In the genomic region with DNA sequence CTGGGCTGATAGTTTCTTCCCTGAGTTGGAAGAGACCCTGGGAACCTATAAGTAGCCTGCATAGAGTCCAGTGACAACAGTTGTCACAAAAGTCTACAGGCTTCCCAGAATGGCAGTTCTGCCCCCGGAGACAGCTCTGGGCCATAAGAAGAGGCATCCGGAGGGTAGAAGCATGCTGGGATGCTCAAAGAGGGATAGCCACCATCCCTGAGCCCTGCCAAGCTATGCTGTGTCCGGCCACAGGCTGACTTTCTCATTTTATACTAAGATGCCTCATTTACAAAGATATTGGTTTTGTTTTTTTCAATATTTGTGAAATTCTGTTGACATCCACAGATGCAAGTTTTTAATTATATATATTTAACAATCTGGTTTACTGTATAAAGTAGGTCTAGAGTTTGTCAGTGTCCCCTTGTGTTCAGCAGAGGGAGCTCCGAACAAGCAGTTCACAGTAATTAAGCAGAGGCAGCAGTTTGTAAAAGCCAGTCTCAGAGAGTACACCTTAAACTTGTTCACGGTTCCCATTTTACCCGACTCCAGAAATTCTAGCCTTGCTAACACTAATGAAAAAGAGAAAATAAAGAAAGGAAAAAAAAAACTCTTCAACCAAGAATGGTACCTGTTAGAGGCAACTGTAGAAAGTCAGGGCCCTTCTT, we compare ENCODE assay signal across 9 mouse cellular contexts.
A peak's percentile ranks its signal among the peaks of the same experiment; 100 is the strongest.
DNase-seq lines count a peak whose midpoint lies in the region; ATAC-seq and TF ChIP-seq lines count a peak whose summit lies in the region.
"Had no signal": no experiment of that assay in that cellular context is flagged by ENCODE, and none has a peak within 500 bp of the region (broad histone marks: within the 10 kb centered on the region; RNA-seq: fewer than 3 reads in every experiment).

No protein-coding gene starts in this region.

- no peak overlapping the region for H3K4me2 ChIP-seq in heart, embryonic 12.5 days
- H3K4me2 ChIP-seq in CH12.LX (ENCODE audit: insufficient read depth, low read depth, poor library complexity, severe bottlenecking): no peak overlapping the region
- H3K4me2 ChIP-seq in neural tube, embryonic 12.5 days (replicated peaks): no peak overlapping the region
- H3K4me2 ChIP-seq: liver, embryonic 15.5 days had no signal

- no peak overlapping the region for H3K27ac ChIP-seq in heart, embryonic 12.5 days (ENCODE audit: poor library complexity, severe bottlenecking)
- no peak overlapping the region for H3K27ac ChIP-seq in CH12.LX (ENCODE audit: insufficient read depth, low read depth)
- H3K27ac ChIP-seq in cortical plate, adult 2 months (ENCODE audit: insufficient read depth, low read length): no peak overlapping the region
- no peak overlapping the region for H3K27ac ChIP-seq in neural tube, embryonic 12.5 days
- H3K27ac ChIP-seq: liver, embryonic 15.5 days had no signal

- peak in 1 of 2 experiments; percentile 59; a peak in 2 of 4 replicates for TF ChIP-seq CTCF in CH12.LX (conservative IDR thresholded peaks at IDR 0.05 in 1 of 2, IDR thresholded peaks at IDR 0.05 in 1 of 2; ENCODE audit: low read depth in 2 of 2, low read length in 2 of 2)
- TF ChIP-seq CTCF in cortical plate, adult 2 months (IDR thresholded peaks at IDR 0.05; ENCODE audit: extremely low read depth, insufficient read depth, low read length): peak; percentile 64

- H3K27me3 ChIP-seq in heart, embryonic 12.5 days (replicated peaks): no peaks in the 10 kb centered on the region
- H3K27me3 ChIP-seq in CH12.LX (replicated peaks): no peaks in the 10 kb centered on the region
- no peaks in the 10 kb centered on the region for H3K27me3 ChIP-seq in neural tube, embryonic 12.5 days (replicated peaks)
- H3K27me3 ChIP-seq: liver, embryonic 15.5 days had no signal

- peak; percentile 37 for DNase-seq in heart, adult 8-10 months (ENCODE audit: low spot score)
- DNase-seq in CH12.LX (ENCODE audit: extremely low read depth): peak; percentile 21
- DNase-seq in kidney, postnatal 4 days: peak; percentile 46 to 56
- DNase-seq in gastrocnemius, adult 8-10 months (ENCODE audit: low spot score in 2 of 2): no peak

- WGBS in heart, embryonic 12.5 days: 54% methylated on average over 6 of the region's 6 CpGs
- 62% methylated on average over 6 of the region's 6 CpGs for WGBS in neural tube, embryonic 12.5 days

- no peaks in the 10 kb centered on the region for H3K4me1 ChIP-seq in heart, embryonic 12.5 days (replicated peaks)
- 0 out of 4 replicates have a peak, but pooled peaks cover 0 to 2% of the 10 kb centered on the region in 2 experiments for H3K4me1 ChIP-seq in CH12.LX (ENCODE audit: control insufficient read depth in 1 of 2, insufficient read depth in 2 of 2)
- no peaks in the 10 kb centered on the region for H3K4me1 ChIP-seq in cortical plate, adult 2 months (ENCODE audit: control insufficient read depth, insufficient read depth, low read length)
- H3K4me1 ChIP-seq in neural tube, embryonic 12.5 days: no peaks in the 10 kb centered on the region
- H3K4me1 ChIP-seq: liver, embryonic 15.5 days had no signal

- no peaks in the 10 kb centered on the region for H3K79me2 ChIP-seq in CH12.LX (replicated peaks; ENCODE audit: control insufficient read depth, extremely low read depth, insufficient read depth, poor library complexity, severe bottlenecking)

- in situ Hi-C loops in CH12.LX (cut with MboI; ENCODE audit: low pct_ligation_motif_present, low pct_unique_long_range_greater_than_20kb, low sequenced_read_pairs): no loop called here

- H3K9ac ChIP-seq in heart, embryonic 12.5 days: no peak overlapping the region
- no peak overlapping the region for H3K9ac ChIP-seq in CH12.LX (ENCODE audit: insufficient read depth, low read depth)
- H3K9ac ChIP-seq in neural tube, embryonic 12.5 days: no peak overlapping the region
- H3K9ac ChIP-seq: liver, embryonic 15.5 days had no signal

- no peak for TF ChIP-seq POLR2A in CH12.LX (IDR thresholded peaks at IDR 0.05; ENCODE audit: low read depth, low read length)
- no peak for TF ChIP-seq POLR2A in cortical plate, adult 2 months (IDR thresholded peaks at IDR 0.05; ENCODE audit: extremely low read depth, insufficient read depth, low read length)

- no peak for ATAC-seq in heart, embryonic 12.5 days (ENCODE audit: insufficient number of reproducible peaks, low FRiP score)
- ATAC-seq in neural tube, embryonic 12.5 days (ENCODE audit: low FRiP score, low read depth): peak; percentile 65; the same call in 1 of the 2 replicates
- no peak for ATAC-seq in erythroblast, adult 5-6 weeks (replicated peaks; ENCODE audit: low FRiP score, poor library complexity, severe bottlenecking)

- H3K36me3 ChIP-seq in heart, embryonic 12.5 days: no peaks in the 10 kb centered on the region
- H3K36me3 ChIP-seq in CH12.LX (replicated peaks in 1 of 2; ENCODE audit: control insufficient read depth in 1 of 2, insufficient read depth in 1 of 2, low read length in 1 of 2): no peaks in the 10 kb centered on the region
- no peaks in the 10 kb centered on the region for H3K36me3 ChIP-seq in neural tube, embryonic 12.5 days
- H3K36me3 ChIP-seq: liver, embryonic 15.5 days had no signal

- dilution Hi-C loops in CH12.LX (cut with MboI; ENCODE audit: extremely low pct_ligation_motif_present, extremely low pct_unique_long_range_greater_than_20kb, low sequenced_read_pairs): no loop called here

- peak; percentile 73 for TF ChIP-seq RAD21 in CH12.LX (IDR thresholded peaks at IDR 0.05; ENCODE audit: low read depth, low read length)

- no peak for TF ChIP-seq EP300 in CH12.LX (IDR thresholded peaks at IDR 0.05; ENCODE audit: low read length)

- no peak overlapping the region for H3K4me3 ChIP-seq in heart, embryonic 12.5 days
- no peak overlapping the region for H3K4me3 ChIP-seq in CH12.LX (replicated peaks in 1 of 3; ENCODE audit: low read depth in 2 of 3, low read length in 2 of 3, poor library complexity in 1 of 3)
- no peak overlapping the region for H3K4me3 ChIP-seq in cortical plate, adult 2 months (ENCODE audit: insufficient read depth, low read length)
- H3K4me3 ChIP-seq in neural tube, embryonic 12.5 days: no peak overlapping the region
- H3K4me3 ChIP-seq: liver, embryonic 15.5 days had no signal

- no peaks in the 10 kb centered on the region for H3K9me3 ChIP-seq in heart, embryonic 12.5 days (replicated peaks)
- no peaks in the 10 kb centered on the region for H3K9me3 ChIP-seq in CH12.LX (replicated peaks; ENCODE audit: low read length)
- no peaks in the 10 kb centered on the region for H3K9me3 ChIP-seq in neural tube, embryonic 12.5 days
- H3K9me3 ChIP-seq: liver, embryonic 15.5 days had no signal

TF ChIP-seq in CH12.LX, 34 proteins besides CTCF, POLR2A, EP300 and RAD21:
- TF ChIP-seq SMC3 (IDR thresholded peaks at IDR 0.05; ENCODE audit: low read depth, low read length) (peak; percentile 40), ZMIZ1 (IDR thresholded peaks at IDR 0.05; ENCODE audit: low read depth, low read length) (no peak), MAFK (IDR thresholded peaks at IDR 0.05; ENCODE audit: insufficient replicate concordance, low read length) (peak; percentile 51; the same call in 1 of the 2 replicates)

Comparison
In these comparisons a context has a peak if more than half of its experiments do, and no peak if none do; other contexts are left out.
1. DNase-seq: peak in heart, adult 8-10 months (single experiment), CH12.LX (single experiment) and kidney, postnatal 4 days (2 of 2); none in gastrocnemius, adult 8-10 months (0 of 2).